Mouse (Mus musculus): ENCODE measurements around the gene Ogdhl. TPM values are rescaled to one million over a fixed set of nuclear protein-coding genes. Genes with fewer than 3 reads are reported as not detected.
"Not testable (repeated sequence)": the region's sequence is repeated elsewhere in the genome, so short reads cannot be mapped to it uniquely, and the experiment has no call there.

The Ogdhl gene
- polyA plus RNA-seq (2017; shearing (Covaris generic)): under 1 TPM in 2 of 3 experiments, not detected in 1; 0.09 to 0.13 TPM

GRCm38 (mm10) chr14:32321732-32322685, at the start of gene Ogdhl:
Gene Ogdhl, plus strand, starts transcription at chr14:32322019.
- no peak for ATAC-seq

GRCm38 (mm10) chr14:32301622-32302021, 20.2 kb upstream of the Ogdhl start:
- no peak for ATAC-seq

GRCm38 (mm10) chr14:32302423-32302822, 19.4 kb upstream of the Ogdhl start:
- ATAC-seq: no peak

GRCm38 (mm10) chr14:32304921-32305320, 16.9 kb upstream of the Ogdhl start:
- ATAC-seq: no peak

GRCm38 (mm10) chr14:32309876-32310275, 11.9 kb upstream of the Ogdhl start:
- ATAC-seq: no peak

- no peak for ATAC-seq
Measured at GRCm38 (mm10) chr14:32311381-32312035, 10.3 kb upstream of the Ogdhl start.

GRCm38 (mm10) chr14:32317822-32318221, 4.0 kb upstream of the Ogdhl start:
- ATAC-seq: no peak

GRCm38 (mm10) chr14:32323221-32323620, 1.4 kb downstream of the Ogdhl start:
- ATAC-seq: no peak

- ATAC-seq: no peak
Measured at GRCm38 (mm10) chr14:32327366-32327765, 5.5 kb downstream of the Ogdhl start.

- no peak for ATAC-seq
Measured at GRCm38 (mm10) chr14:32332515-32333445, 11.0 kb downstream of the Ogdhl start.

- ATAC-seq: no peak
Measured at GRCm38 (mm10) chr14:32336021-32336420, 14.2 kb downstream of the Ogdhl start.

- no peak for ATAC-seq
Measured at GRCm38 (mm10) chr14:32336547-32336946, 14.7 kb downstream of the Ogdhl start.

GRCm38 (mm10) chr14:32341823-32342222, 20.0 kb downstream of the Ogdhl start:
- no peak for ATAC-seq

GRCm38 (mm10) chr14:32344176-32344575, 22.4 kb downstream of the Ogdhl start:
- ATAC-seq: no peak

GRCm38 (mm10) chr14:32344694-32345093, 22.9 kb downstream of the Ogdhl start:
- ATAC-seq: no peak

GRCm38 (mm10) chr14:32347307-32347706, 25.5 kb downstream of the Ogdhl start:
- ATAC-seq: no peak

GRCm38 (mm10) chr14:32351181-32351920, 29.5 kb downstream of the Ogdhl start:
- ATAC-seq: not testable (repeated sequence)

GRCm38 (mm10) chr14:32364359-32364758, 42.5 kb downstream of the Ogdhl start:
- no peak for ATAC-seq

GRCm38 (mm10) chr14:32369756-32370155, 47.9 kb downstream of the Ogdhl start:
- no peak for ATAC-seq

- ATAC-seq: no peak
Measured at GRCm38 (mm10) chr14:32372510-32372909, 50.7 kb downstream of the Ogdhl start.

- ATAC-seq: no peak
Measured at GRCm38 (mm10) chr14:32379395-32380098, 57.7 kb downstream of the Ogdhl start.
